Mouse (Mus musculus): ENCODE data around the gene Ott.
"Not testable (repeated sequence)": the region's sequence is repeated elsewhere in the genome, so short reads cannot be mapped to it uniquely, and the experiment has no call there.

Ott gene

DNA sequence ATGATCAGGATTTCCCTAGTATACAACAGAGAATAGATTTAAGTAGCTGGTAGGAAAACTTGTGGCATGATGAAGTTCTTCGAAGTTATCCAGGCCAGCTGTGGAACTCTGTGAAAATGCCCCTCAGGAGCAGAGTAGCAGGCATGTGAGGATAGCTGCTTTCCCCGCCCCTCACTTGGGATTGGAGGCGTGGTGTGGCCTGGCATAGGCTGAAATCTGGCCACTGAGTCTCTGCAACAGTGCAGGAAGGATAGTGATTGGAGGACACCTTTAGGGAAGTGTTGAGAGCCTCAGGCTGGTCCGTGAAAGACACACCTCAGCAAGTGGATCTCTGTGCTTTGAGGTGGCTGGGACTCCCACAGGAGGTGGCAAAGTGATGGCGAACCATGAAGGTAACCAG, at the start of gene Ott:
Gene Ott, plus strand, starts transcription at position 301 of the 400 bp plus-strand sequence.
- DNase-seq (ENCODE audit: extremely low read depth, insufficient read length, low spot score) = not testable (repeated sequence)

Data from 3134 (cell line).